Mouse (Mus musculus): Measurements from ENCODE around the gene Banp.

Gene Banp

GRCm38 (mm10) chr8:121980792-121981519 is 31.4 kb downstream of the Banp start:
- no peak for DNase-seq (ENCODE audit: extremely low spot score)

GRCm38 (mm10) chr8:121981520-121981895 is 32.0 kb downstream of the Banp start:
- DNase-seq (ENCODE audit: extremely low spot score): no peak

GRCm38 (mm10) chr8:121985673-121986072 is 36.1 kb downstream of the Banp start:
- no peak for DNase-seq (ENCODE audit: extremely low spot score)

GRCm38 (mm10) chr8:121987892-121988291 is 38.3 kb downstream of the Banp start:
- DNase-seq (ENCODE audit: extremely low spot score): no peak

- DNase-seq (ENCODE audit: extremely low spot score): no peak
Observed at GRCm38 (mm10) chr8:121990506-121991255, 41.1 kb downstream of the Banp start.

GRCm38 (mm10) chr8:121991611-121992010 is 42.1 kb downstream of the Banp start:
- no peak for DNase-seq (ENCODE audit: extremely low spot score)

GRCm38 (mm10) chr8:121992911-121993310 is 43.4 kb downstream of the Banp start:
- DNase-seq (ENCODE audit: extremely low spot score): no peak

GRCm38 (mm10) chr8:121995112-121995511 is 45.6 kb downstream of the Banp start:
- DNase-seq (ENCODE audit: extremely low spot score): no peak

- DNase-seq (ENCODE audit: extremely low spot score): no peak
Observed at GRCm38 (mm10) chr8:121995895-121996294, 46.3 kb downstream of the Banp start.

- DNase-seq (ENCODE audit: extremely low spot score): no peak
Observed at GRCm38 (mm10) chr8:121998631-121999030, 49.1 kb downstream of the Banp start.

- no peak for DNase-seq (ENCODE audit: extremely low spot score)
Observed at GRCm38 (mm10) chr8:121999211-121999610, 49.7 kb downstream of the Banp start.

- DNase-seq (ENCODE audit: extremely low spot score): no peak
Observed at GRCm38 (mm10) chr8:122001339-122002115, 52.0 kb downstream of the Banp start.

GRCm38 (mm10) chr8:122003646-122004045 is 54.1 kb downstream of the Banp start:
- no peak for DNase-seq (ENCODE audit: extremely low spot score)

GRCm38 (mm10) chr8:122004131-122004530 is 54.6 kb downstream of the Banp start:
- no peak for DNase-seq (ENCODE audit: extremely low spot score)

GRCm38 (mm10) chr8:122005422-122006204 is 56.1 kb downstream of the Banp start:
- DNase-seq (ENCODE audit: extremely low spot score): no peak

- DNase-seq (ENCODE audit: extremely low spot score): no peak
Observed at GRCm38 (mm10) chr8:122006688-122007484, 57.3 kb downstream of the Banp start.

- DNase-seq (ENCODE audit: extremely low spot score): no peak
Observed at GRCm38 (mm10) chr8:122008395-122008794, 58.8 kb downstream of the Banp start.

- no peak for DNase-seq (ENCODE audit: extremely low spot score)
Observed at GRCm38 (mm10) chr8:122010638-122011037, 61.1 kb downstream of the Banp start.

GRCm38 (mm10) chr8:122011066-122011588 is 61.6 kb downstream of the Banp start:
- DNase-seq (ENCODE audit: extremely low spot score): no peak

GRCm38 (mm10) chr8:122014606-122015005 is 65.1 kb downstream of the Banp start:
- DNase-seq (ENCODE audit: extremely low spot score): no peak
